Mouse (Mus musculus) limb, embryonic 14.5 days (tissue): ENCODE results near the gene Otx1. TPM values are rescaled to one million over a fixed set of nuclear protein-coding genes. Genes with fewer than 3 reads are reported as not detected.

Source experiments
- ATAC-seq: fragments of 200-750 bp; cut with Nextera tagmentation; 2 replicates; pipeline ENCODE4 v1.8.0; 2017; ENCODE audit warnings: low read depth, moderate number of reproducible peaks, moderate TSS enrichment; ENCODE audit not compliant: low FRiP score
- DNase-seq: peaks from one replicate; pipeline ENCODE4 v3.0.0-alpha.2; 2015; ENCODE audit warnings: low spot score
- H3K27ac ChIP-seq: fragments of 300-500 bp; sonication (generic); replicated peaks from 2 replicates; pipeline ENCODE4 v1.5.1; 2014; ENCODE audit warnings: low read depth, mild to moderate bottlenecking, low read length, moderate library complexity, mixed read lengths
- H3K27me3 ChIP-seq: fragments of 300-500 bp; sonication (generic); 2 replicates; pipeline ENCODE4 v1.6.1; 2014; ENCODE audit warnings: low read length, mixed read lengths; ENCODE audit not compliant: control insufficient read depth, insufficient read depth
- H3K36me3 ChIP-seq: fragments of 300-500 bp; sonication (generic); 2 replicates; pipeline ENCODE4 v1.6.1; 2014; ENCODE audit warnings: mild to moderate bottlenecking, low read length, moderate library complexity, mixed read lengths; ENCODE audit not compliant: control insufficient read depth, insufficient read depth
- H3K4me1 ChIP-seq: fragments of 300-500 bp; sonication (generic); 2 replicates; pipeline ENCODE4 v1.6.1; 2014; ENCODE audit warnings: antibody characterized with exemption, low read length, mixed read lengths; ENCODE audit not compliant: control insufficient read depth, insufficient read depth
- H3K4me2 ChIP-seq: fragments of 300-500 bp; sonication (generic); replicated peaks from 2 replicates; pipeline ENCODE4 v1.6.1; 2014; ENCODE audit warnings: low read depth, mild to moderate bottlenecking, low read length, moderate library complexity; ENCODE audit not compliant: severe bottlenecking
- H3K4me3 ChIP-seq: fragments of 300-500 bp; sonication (generic); replicated peaks from 2 replicates; pipeline ENCODE4 v1.5.1; 2014; ENCODE audit warnings: low read length
- H3K9ac ChIP-seq: fragments of 300-500 bp; sonication (generic); 2 replicates; pipeline ENCODE4 v1.6.1; 2014; ENCODE audit warnings: mild to moderate bottlenecking, low read depth, low read length, moderate library complexity; ENCODE audit not compliant: severe bottlenecking
- H3K9me3 ChIP-seq: fragments of 300-500 bp; sonication (generic); 2 replicates; pipeline ENCODE4 v1.6.1; 2016; ENCODE audit warnings: low read length; ENCODE audit not compliant: control insufficient read depth
- POLR2A ChIP-seq: fragments of 200-500 bp; IDR thresholded peaks from 2 replicates; pipeline ENCODE4 v1.8.0; 2012; ENCODE audit warnings: inconsistent platforms, mild to moderate bottlenecking, moderate library complexity, borderline replicate concordance; ENCODE audit not compliant: insufficient read depth, insufficient read length; ENCODE audit errors: extremely low read depth
- WGBS: fragments of 180-500 bp; shearing (Covaris S2); extraction: QIAGEN DNeasy Blood & Tissue Kit; methylation state at CpG from one replicate; pipeline ENCODE4 v1.1.7; 2014; 5-methylcytosine and 5-hydroxymethylcytosine counted together
- polyA plus RNA-seq, 2 experiments: library from polyadenylated mRNA; depleted of rRNA in 1 of 2; stranded (reverse) in 1 of 2; unstranded in 1 of 2; fragments of >200 nt; fragmentation: Nextera tagmentation in 1 of 2; extraction: Ambion mirVana in 1 of 2; gene quantifications; 2 replicates each; pipeline versions ENCODE4 v1.2.1 to v1.2.3; 2012 to 2014

Gene Otx1
- polyA plus RNA-seq, 2 experiments = 2.2 to 3.3 TPM

- no peak for TF ChIP-seq POLR2A
- Histone ChIP-seq H3K36me3 (peaks cover 6% of the 10 kb centered on the region; the same call in 1 of the 2 replicates), H3K9ac (no peak overlapping the region), H3K4me2 (no peak overlapping the region), H3K4me1 (no peaks in the 10 kb centered on the region), H3K27ac (no peak overlapping the region), H3K4me3 (no peak overlapping the region), H3K27me3 (no peaks in the 10 kb centered on the region), H3K9me3 (no peaks in the 10 kb centered on the region)
- ATAC-seq = no peak
- no peak for DNase-seq
- WGBS = 89% methylated on average over 2 of the region's 2 CpGs
Measured at GRCm38 (mm10) chr11:22020602-22021001, 17.9 kb upstream of the Otx1 start.

- Histone ChIP-seq H3K4me3 (no peak overlapping the region), H3K4me2 (no peak overlapping the region), H3K36me3 (peaks cover 6% of the 10 kb centered on the region; the same call in 1 of the 2 replicates), H3K4me1 (no peaks in the 10 kb centered on the region), H3K27me3 (no peaks in the 10 kb centered on the region), H3K9ac (no peak overlapping the region), H3K27ac (no peak overlapping the region), H3K9me3 (no peaks in the 10 kb centered on the region)
- 70% methylated on average over 8 of the region's 8 CpGs for WGBS
- no peak for TF ChIP-seq POLR2A
- DNase-seq (no peak), ATAC-seq (no peak)
Measured at GRCm38 (mm10) chr11:22017444-22017843, 14.7 kb upstream of the Otx1 start.

GRCm38 (mm10) chr11:22016341-22016740, 13.6 kb upstream of the Otx1 start:
- WGBS = 65% methylated on average over 3 of the region's 3 CpGs
- Histone ChIP-seq H3K27ac (no peak overlapping the region), H3K27me3 (no peaks in the 10 kb centered on the region), H3K4me3 (no peak overlapping the region), H3K4me1 (no peaks in the 10 kb centered on the region), H3K9ac (no peak overlapping the region), H3K9me3 (no peaks in the 10 kb centered on the region), H3K4me2 (no peak overlapping the region), H3K36me3 (peaks cover 5% of the 10 kb centered on the region; the same call in 1 of the 2 replicates)
- no peak for TF ChIP-seq POLR2A
- ATAC-seq (no peak), DNase-seq (no peak)

GRCm38 (mm10) chr11:22008817-22009216, 6.1 kb upstream of the Otx1 start:
- 30% methylated on average over 2 of the region's 2 CpGs for WGBS
- Histone ChIP-seq H3K4me1 (peaks cover 2% of the 10 kb centered on the region; the same call in 1 of the 2 replicates), H3K36me3 (peaks cover 2% of the 10 kb centered on the region; the same call in 1 of the 2 replicates), H3K27ac (no peak overlapping the region), H3K9me3 (no peaks in the 10 kb centered on the region), H3K4me3 (no peak overlapping the region), H3K27me3 (peaks cover 53% of the 10 kb centered on the region), H3K9ac (no peak overlapping the region), H3K4me2 (no peak overlapping the region)
- ATAC-seq (no peak), DNase-seq (no peak)
- no peak for TF ChIP-seq POLR2A

- DNase-seq (no peak), ATAC-seq (no peak)
- peaks cover 60% of the 10 kb centered on the region for H3K27me3 ChIP-seq
- TF ChIP-seq POLR2A = no peak
- no peak overlapping the region for H3K9ac ChIP-seq
- no peak overlapping the region for H3K27ac ChIP-seq
- no peak overlapping the region for H3K4me3 ChIP-seq
- peaks cover 2% of the 10 kb centered on the region; the same call in 1 of the 2 replicates for H3K36me3 ChIP-seq
- H3K9me3 ChIP-seq = no peaks in the 10 kb centered on the region
- no peak overlapping the region for H3K4me2 ChIP-seq
- 7% methylated on average over 10 of the region's 10 CpGs for WGBS
- H3K4me1 ChIP-seq = peaks cover 2% of the 10 kb centered on the region; the same call in 1 of the 2 replicates
Measured at GRCm38 (mm10) chr11:22008129-22008596, 5.5 kb upstream of the Otx1 start.

GRCm38 (mm10) chr11:22007781-22008110, 5.0 kb upstream of the Otx1 start:
- Histone ChIP-seq H3K36me3 (peaks cover 2% of the 10 kb centered on the region; the same call in 1 of the 2 replicates), H3K27ac (no peak overlapping the region), H3K4me1 (peaks cover 4% of the 10 kb centered on the region; the same call in 1 of the 2 replicates), H3K9ac (no peak overlapping the region), H3K9me3 (no peaks in the 10 kb centered on the region), H3K4me2 (no peak overlapping the region), H3K27me3 (peaks cover 64% of the 10 kb centered on the region), H3K4me3 (no peak overlapping the region)
- TF ChIP-seq POLR2A = no peak
- DNase-seq = no peak
- 6% methylated on average over 6 of the region's 6 CpGs for WGBS
- ATAC-seq = no peak
